Mouse (Mus musculus) stomach, embryonic 14.5 days (tissue): ENCODE measurements around the gene Jund. TPM values are rescaled to one million over a fixed set of nuclear protein-coding genes. Genes with fewer than 3 reads are reported as not detected.

Experiments
- ATAC-seq: fragments of 200-750 bp; cut with Nextera tagmentation; 2 replicates; pipeline ENCODE4 v1.8.0; 2017; ENCODE audit warnings: low read depth, moderate TSS enrichment; ENCODE audit not compliant: insufficient number of reproducible peaks, insufficient read depth, low FRiP score
- H3K27ac ChIP-seq: fragments of 300-500 bp; sonication (generic); 2 replicates; pipeline ENCODE4 v1.5.1; 2014; ENCODE audit warnings: mild to moderate bottlenecking, low read length, moderate library complexity, mixed read lengths
- H3K27me3 ChIP-seq: fragments of 300-500 bp; sonication (generic); 2 replicates; pipeline ENCODE4 v1.6.1; 2014; ENCODE audit warnings: low read length, control low read depth, mixed read lengths; ENCODE audit not compliant: control insufficient read depth, insufficient read depth
- H3K36me3 ChIP-seq: fragments of 300-500 bp; sonication (generic); 2 replicates; pipeline ENCODE4 v1.6.1; 2014; ENCODE audit warnings: mild to moderate bottlenecking, control low read depth, low read length, moderate library complexity, mixed read lengths; ENCODE audit not compliant: control insufficient read depth, insufficient read depth
- H3K4me1 ChIP-seq: fragments of 300-500 bp; sonication (generic); 2 replicates; pipeline ENCODE4 v1.6.1; 2014; ENCODE audit warnings: low read length, control low read depth, mixed read lengths; ENCODE audit not compliant: control insufficient read depth, insufficient read depth
- H3K4me2 ChIP-seq: fragments of 300-500 bp; sonication (generic); replicated peaks from 2 replicates; pipeline ENCODE4 v1.6.1; 2014; ENCODE audit warnings: low read depth, low read length, control low read depth
- H3K4me3 ChIP-seq: fragments of 300-500 bp; sonication (generic); 2 replicates; pipeline ENCODE4 v1.5.1; 2014; ENCODE audit warnings: low read depth, low read length, control low read depth
- H3K9ac ChIP-seq: fragments of 300-500 bp; sonication (generic); replicated peaks from 2 replicates; pipeline ENCODE4 v1.6.1; 2014; ENCODE audit warnings: low read depth, mild to moderate bottlenecking, control low read depth, low read length, moderate library complexity, mixed read lengths
- H3K9me3 ChIP-seq: fragments of 300-500 bp; sonication (generic); 2 replicates; pipeline ENCODE4 v1.6.1; 2016; ENCODE audit warnings: low read depth, low read length, control low read depth; ENCODE audit not compliant: control insufficient read depth
- WGBS: fragments of 180-500 bp; shearing (Covaris S2); extraction: QIAGEN DNeasy Blood & Tissue Kit; methylation state at CpG from one replicate; pipeline ENCODE4 v1.1.7; 2014; 5-methylcytosine and 5-hydroxymethylcytosine counted together
- polyA plus RNA-seq: library from polyadenylated mRNA; unstranded; fragments of >200 nt; fragmentation: Nextera tagmentation; extraction: Ambion mirVana; gene quantifications from 2 replicates; pipeline ENCODE4 v1.2.1, GENCODE M21; 2014

Gene Jund
- polyA plus RNA-seq, 1 experiment from 2014 or later: 78.9 TPM

DNA sequence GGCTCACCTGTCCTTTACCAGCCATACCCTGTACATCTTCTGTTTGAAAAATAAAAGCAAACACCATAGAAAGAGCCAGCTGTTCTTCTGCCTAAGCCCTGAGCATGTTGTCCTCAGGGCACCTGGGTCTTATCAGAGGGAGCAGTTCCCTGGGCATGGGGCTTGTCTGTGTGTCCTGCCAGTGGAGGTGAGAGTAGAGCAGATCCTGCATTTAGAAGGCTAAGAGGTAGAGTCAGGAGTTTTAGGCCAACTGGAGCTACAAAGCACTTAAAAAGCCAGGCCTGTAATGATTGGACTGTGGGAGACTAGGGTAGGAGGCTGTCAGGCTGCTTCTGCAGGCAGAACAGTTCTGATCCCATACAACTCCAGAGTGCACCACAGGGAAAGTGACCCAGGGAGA, 20.1 kb upstream of the Jund start:
- no peaks in the 10 kb centered on the region for H3K27me3 ChIP-seq
- H3K27ac ChIP-seq: no peak overlapping the region
- ATAC-seq: no peak

DNA sequence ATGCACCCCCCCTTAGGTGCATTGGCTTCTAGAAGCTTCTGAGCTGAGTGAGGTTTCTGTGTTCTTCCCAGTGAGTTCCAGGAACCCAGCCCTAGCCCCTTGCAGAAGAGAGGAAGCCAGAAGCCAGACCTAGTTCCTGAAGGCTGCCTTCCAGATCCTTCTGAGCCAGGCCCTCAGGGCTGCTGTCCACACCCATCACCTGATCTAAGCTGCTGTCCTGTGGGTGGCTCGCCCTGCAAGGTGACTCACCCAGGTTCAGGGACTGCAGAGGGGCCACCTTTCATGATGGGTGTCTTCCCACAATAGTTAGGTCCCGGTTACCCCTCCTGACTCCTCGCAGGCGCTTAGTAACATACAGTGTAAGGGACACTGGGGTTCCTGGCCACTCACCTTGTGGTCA, 19.3 kb upstream of the Jund start:
- no peaks in the 10 kb centered on the region for H3K9me3 ChIP-seq
- peaks cover 19% of the 10 kb centered on the region for H3K4me1 ChIP-seq
- no peak overlapping the region for H3K27ac ChIP-seq
- no peak overlapping the region for H3K4me3 ChIP-seq
- no peak overlapping the region for H3K9ac ChIP-seq
- H3K27me3 ChIP-seq: no peaks in the 10 kb centered on the region
- 90% methylated on average over 4 of the region's 4 CpGs for WGBS
- H3K36me3 ChIP-seq: peaks cover 12% of the 10 kb centered on the region; the same call in 1 of the 2 replicates
- no peak for ATAC-seq
- H3K4me2 ChIP-seq: no peak overlapping the region

More for the DNA sequence above, 20.1 kb upstream of the Jund start:
- no peaks in the 10 kb centered on the region for H3K9me3 ChIP-seq
- H3K4me1 ChIP-seq: peaks cover 26% of the 10 kb centered on the region
- H3K4me3 ChIP-seq: no peak overlapping the region
- H3K4me2 ChIP-seq: no peak overlapping the region
- H3K9ac ChIP-seq: no peak overlapping the region
- H3K36me3 ChIP-seq: peaks cover 12% of the 10 kb centered on the region; the same call in 1 of the 2 replicates

DNA sequence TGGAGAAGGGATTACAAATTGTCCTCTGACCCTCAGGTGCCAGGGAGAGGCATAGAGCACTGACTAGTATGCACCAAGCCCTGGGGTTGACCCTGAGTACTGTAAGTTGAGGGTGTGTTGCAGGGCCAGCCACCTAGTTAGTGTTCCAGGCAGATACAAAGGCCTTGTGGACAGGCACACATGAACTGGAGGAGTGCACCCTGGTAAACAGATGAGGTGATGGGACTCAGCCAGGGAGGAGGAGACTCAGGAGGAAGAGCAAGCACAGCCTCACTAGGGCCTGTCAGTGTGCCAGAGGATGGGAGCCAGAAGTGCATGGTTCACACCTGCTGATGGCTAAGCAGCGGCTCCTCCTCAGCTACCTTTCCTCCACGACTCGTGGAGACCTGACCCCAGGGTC, 18.7 kb upstream of the Jund start:
- H3K9me3 ChIP-seq: no peaks in the 10 kb centered on the region
- H3K4me3 ChIP-seq: no peak overlapping the region
- no peak overlapping the region for H3K27ac ChIP-seq
- H3K4me1 ChIP-seq: peaks cover 13% of the 10 kb centered on the region; the same call in 1 of the 2 replicates
- no peak overlapping the region for H3K9ac ChIP-seq
- H3K4me2 ChIP-seq: no peak overlapping the region
- WGBS: 68% methylated on average over 3 of the region's 3 CpGs
- H3K36me3 ChIP-seq: peaks cover 12% of the 10 kb centered on the region; the same call in 1 of the 2 replicates
- ATAC-seq: no peak
- H3K27me3 ChIP-seq: no peaks in the 10 kb centered on the region

DNA sequence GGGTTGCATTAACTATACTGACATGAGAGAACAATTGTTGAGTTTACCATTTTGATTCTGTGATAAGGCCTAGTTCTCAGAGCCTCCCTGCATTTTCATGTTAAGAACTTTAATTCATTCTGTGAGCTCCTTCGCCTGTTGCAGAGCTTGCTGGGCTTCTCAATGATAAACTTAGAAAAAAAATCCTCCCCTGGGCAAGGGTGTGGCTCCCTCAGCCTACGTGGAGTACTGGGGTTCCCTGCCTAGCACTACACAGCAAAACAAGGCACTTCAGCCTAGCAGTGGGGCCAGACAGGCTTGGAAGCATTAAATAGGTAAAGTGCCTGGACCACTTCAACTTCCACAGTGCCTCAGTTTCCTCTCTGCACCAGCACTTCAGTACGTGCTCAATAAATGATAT, 17.3 kb upstream of the Jund start:
- ATAC-seq: no peak
- peaks cover 13% of the 10 kb centered on the region; the same call in 1 of the 2 replicates for H3K4me1 ChIP-seq
- no peak overlapping the region for H3K27ac ChIP-seq
- no peak overlapping the region for H3K4me2 ChIP-seq
- peaks cover 10% of the 10 kb centered on the region; the same call in 1 of the 2 replicates for H3K36me3 ChIP-seq
- WGBS: 64% methylated on average over 3 of the region's 3 CpGs
- H3K27me3 ChIP-seq: no peaks in the 10 kb centered on the region
- no peak overlapping the region for H3K4me3 ChIP-seq
- H3K9ac ChIP-seq: no peak overlapping the region
- no peaks in the 10 kb centered on the region for H3K9me3 ChIP-seq

DNA sequence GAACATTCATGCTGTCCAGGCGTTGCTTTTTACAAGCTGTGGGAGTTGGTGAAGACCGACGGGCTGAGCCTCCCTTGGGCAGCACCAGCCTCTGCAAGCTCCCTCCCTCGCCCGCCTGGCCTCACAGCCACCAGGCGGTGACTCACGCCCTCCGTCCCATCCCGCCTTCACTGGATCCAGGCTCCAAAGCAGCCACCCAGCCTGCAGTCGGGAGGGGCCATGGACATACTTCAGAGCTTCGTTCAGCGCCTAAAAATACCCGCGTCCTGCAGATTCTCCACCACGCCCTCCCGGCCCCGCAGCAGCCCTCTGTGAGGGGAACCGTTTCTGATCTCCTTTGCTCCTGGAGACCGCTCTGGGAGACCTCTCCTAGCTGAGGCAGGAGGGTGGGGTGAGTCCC, 16.6 kb upstream of the Jund start:
- no peak overlapping the region for H3K4me3 ChIP-seq
- H3K9me3 ChIP-seq: no peaks in the 10 kb centered on the region
- ATAC-seq: peak; percentile 58
- H3K27me3 ChIP-seq: no peaks in the 10 kb centered on the region
- H3K4me2 ChIP-seq: peak overlapping the region; percentile 39
- peak overlapping the region; percentile 61; the same call in 1 of the 2 replicates for H3K27ac ChIP-seq
- peaks cover 8% of the 10 kb centered on the region; the same call in 1 of the 2 replicates for H3K36me3 ChIP-seq
- 2% methylated on average over 19 of the region's 19 CpGs for WGBS
- peak overlapping the region; percentile 30; the same call in 1 of the 2 replicates for H3K9ac ChIP-seq
- H3K4me1 ChIP-seq: peaks cover 13% of the 10 kb centered on the region; the same call in 1 of the 2 replicates

DNA sequence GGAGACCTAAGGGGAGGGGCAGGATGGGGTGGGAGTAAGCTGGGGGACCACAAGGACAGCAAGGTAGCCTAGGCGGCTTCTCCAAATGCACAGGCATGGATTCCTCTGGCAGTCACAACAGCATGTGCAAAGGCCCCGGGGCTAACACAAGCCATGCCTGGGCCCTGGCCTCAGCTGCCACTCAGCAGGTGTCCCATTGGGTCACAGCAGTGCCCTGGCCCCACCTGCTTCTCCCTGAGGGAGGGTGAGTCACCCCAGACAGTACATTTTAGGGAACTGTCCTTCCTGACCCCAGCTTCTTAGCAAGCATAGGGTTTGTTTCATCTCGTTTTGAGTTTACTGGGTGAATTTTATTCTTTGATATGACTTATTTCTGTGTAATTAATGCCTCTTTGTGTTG, 16.1 kb upstream of the Jund start:
- H3K4me1 ChIP-seq: peaks cover 13% of the 10 kb centered on the region; the same call in 1 of the 2 replicates
- peaks cover 8% of the 10 kb centered on the region; the same call in 1 of the 2 replicates for H3K36me3 ChIP-seq
- H3K27me3 ChIP-seq: no peaks in the 10 kb centered on the region
- ATAC-seq: no peak
- H3K9ac ChIP-seq: no peak overlapping the region
- no peaks in the 10 kb centered on the region for H3K9me3 ChIP-seq
- WGBS: 63% methylated on average over 3 of the region's 3 CpGs
- peak overlapping the region; percentile 61; the same call in 1 of the 2 replicates for H3K27ac ChIP-seq
- no peak overlapping the region for H3K4me3 ChIP-seq
- H3K4me2 ChIP-seq: peak overlapping the region; percentile 39

DNA sequence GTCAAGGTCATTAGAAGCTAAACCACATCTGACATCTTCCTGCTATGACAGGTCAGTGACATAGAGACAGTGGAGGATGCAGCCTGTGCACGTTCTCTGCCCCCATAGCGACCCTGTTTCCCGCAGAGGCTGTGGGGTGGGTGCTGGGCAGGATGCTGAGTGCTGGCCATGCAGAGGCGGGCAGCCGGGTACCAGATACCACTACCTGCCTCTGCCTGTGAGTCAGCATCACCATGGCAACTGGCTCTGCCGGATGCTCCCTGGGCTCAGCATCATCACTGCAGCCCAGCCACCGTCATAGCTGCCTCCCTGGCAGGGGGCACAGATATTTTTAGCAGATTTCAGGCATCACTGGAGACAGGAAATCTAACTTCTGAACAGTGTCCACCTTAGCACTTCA, 14.5 kb upstream of the Jund start:
- H3K4me1 ChIP-seq: peaks cover 13% of the 10 kb centered on the region; the same call in 1 of the 2 replicates
- H3K9ac ChIP-seq: no peak overlapping the region
- ATAC-seq: no peak
- no peaks in the 10 kb centered on the region for H3K9me3 ChIP-seq
- no peak overlapping the region for H3K27ac ChIP-seq
- H3K36me3 ChIP-seq: no peaks in the 10 kb centered on the region
- H3K4me3 ChIP-seq: no peak overlapping the region
- 44% methylated on average over 7 of the region's 7 CpGs for WGBS
- no peaks in the 10 kb centered on the region for H3K27me3 ChIP-seq
- no peak overlapping the region for H3K4me2 ChIP-seq

DNA sequence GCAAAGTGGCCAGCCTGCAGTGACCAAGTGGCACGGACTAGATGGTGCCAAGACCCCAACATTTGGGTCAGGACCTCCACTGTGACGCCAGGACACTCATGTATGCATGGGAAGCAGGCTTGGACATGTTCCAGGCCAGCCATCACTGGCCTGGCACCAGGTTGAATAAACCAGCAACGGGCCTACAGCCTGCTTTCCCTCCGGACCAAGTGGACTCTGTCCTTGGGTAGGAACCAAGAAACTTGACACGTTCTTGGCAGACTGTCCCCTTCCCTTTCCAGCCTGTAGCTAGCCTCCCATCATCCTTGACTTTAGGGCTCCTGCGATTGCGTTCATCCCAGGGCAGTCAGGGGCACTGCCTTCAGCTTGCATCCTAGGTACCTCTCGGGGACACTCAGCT, 11.2 kb upstream of the Jund start:
- ATAC-seq: no peak
- WGBS: 76% methylated on average over 8 of the region's 8 CpGs
- no peak overlapping the region for H3K4me3 ChIP-seq
- H3K9me3 ChIP-seq: no peaks in the 10 kb centered on the region
- H3K27me3 ChIP-seq: no peaks in the 10 kb centered on the region
- H3K36me3 ChIP-seq: no peaks in the 10 kb centered on the region
- H3K9ac ChIP-seq: no peak overlapping the region
- no peak overlapping the region; the same call in 1 of the 2 replicates for H3K27ac ChIP-seq
- no peak overlapping the region for H3K4me2 ChIP-seq
- H3K4me1 ChIP-seq: peaks cover 16% of the 10 kb centered on the region

DNA sequence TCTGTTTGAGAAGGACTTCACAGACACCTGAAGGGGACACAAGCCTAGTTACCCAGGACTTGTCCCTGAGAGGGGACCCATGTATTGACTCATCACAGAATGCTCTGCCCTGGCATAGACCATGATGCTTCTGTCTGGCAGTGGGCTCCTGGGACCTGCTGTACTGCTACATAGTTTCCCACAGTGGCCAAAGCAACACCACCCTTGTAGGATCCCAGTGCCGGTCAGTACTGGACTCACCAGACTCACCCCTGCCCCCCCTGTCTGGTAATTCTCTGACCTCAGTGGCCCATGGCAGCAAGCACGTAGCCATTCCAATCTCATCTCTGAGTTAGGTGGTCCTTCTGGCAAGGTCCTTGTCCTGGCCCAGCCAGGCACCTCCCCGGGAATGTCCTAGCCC, 10.6 kb upstream of the Jund start:
- Histone ChIP-seq H3K4me3 (no peak overlapping the region), H3K27me3 (no peaks in the 10 kb centered on the region), H3K9ac (no peak overlapping the region), H3K4me2 (no peak overlapping the region), H3K27ac (no peak overlapping the region; the same call in 1 of the 2 replicates), H3K4me1 (peaks cover 14% of the 10 kb centered on the region), H3K9me3 (no peaks in the 10 kb centered on the region), H3K36me3 (no peaks in the 10 kb centered on the region)
- no peak for ATAC-seq
- 83% methylated on average over 3 of the region's 3 CpGs for WGBS
